Mouse (Mus musculus) forebrain, embryonic 14.5 days (tissue): ENCODE data around the gene Cep57l1. TPM values are rescaled to one million over a fixed set of nuclear protein-coding genes. Genes with fewer than 3 reads are reported as not detected.

Source experiments
- ATAC-seq: fragments of 200-750 bp; cut with Nextera tagmentation; 2 replicates; pipeline ENCODE4 v1.8.0; 2017; ENCODE audit warnings: mild to moderate bottlenecking, moderate library complexity
- DNase-seq: peaks from one replicate; pipeline ENCODE4 v3.0.0-alpha.2; 2015; ENCODE audit warnings: low spot score
- H3K27ac ChIP-seq: fragments of 300-500 bp; sonication (generic); 2 replicates; pipeline ENCODE4 v1.5.1; 2014; ENCODE audit warnings: low read depth, mild to moderate bottlenecking, control low read depth, low read length, moderate library complexity
- H3K27me3 ChIP-seq: fragments of 300-500 bp; sonication (generic); replicated peaks from 2 replicates; pipeline ENCODE4 v1.6.1; 2014; ENCODE audit warnings: low read length, control low read depth, mixed read lengths; ENCODE audit not compliant: control insufficient read depth, insufficient read depth
- H3K36me3 ChIP-seq: fragments of 300-500 bp; sonication (generic); 2 replicates; pipeline ENCODE4 v1.6.1; 2014; ENCODE audit warnings: low read length, control low read depth; ENCODE audit not compliant: control insufficient read depth, insufficient read depth
- H3K4me1 ChIP-seq: fragments of 300-500 bp; sonication (generic); 2 replicates; pipeline ENCODE4 v1.6.1; 2014; ENCODE audit warnings: antibody characterized with exemption, low read length, control low read depth; ENCODE audit not compliant: control insufficient read depth, insufficient read depth
- H3K4me2 ChIP-seq: fragments of 300-500 bp; sonication (generic); 2 replicates; pipeline ENCODE4 v1.6.1; 2014; ENCODE audit warnings: mild to moderate bottlenecking, control low read depth, low read length
- H3K4me3 ChIP-seq: fragments of 300-500 bp; sonication (generic); 2 replicates; pipeline ENCODE4 v1.5.1; 2014; ENCODE audit warnings: low read depth, low read length, control low read depth
- H3K9ac ChIP-seq: fragments of 300-500 bp; sonication (generic); 2 replicates; pipeline ENCODE4 v1.6.1; 2014; ENCODE audit warnings: mild to moderate bottlenecking, low read length, control low read depth, moderate library complexity
- H3K9me3 ChIP-seq: fragments of 300-500 bp; sonication (generic); replicated peaks from 2 replicates; pipeline ENCODE4 v1.6.1; 2016; ENCODE audit warnings: low read length, control low read depth, mixed read lengths; ENCODE audit not compliant: control insufficient read depth
- WGBS: fragments of 180-500 bp; shearing (Covaris S2); extraction: QIAGEN DNeasy Blood & Tissue Kit; methylation state at CpG from one replicate; pipeline ENCODE4 v1.1.7; 2014; 5-methylcytosine and 5-hydroxymethylcytosine counted together
- polyA plus RNA-seq: library from polyadenylated mRNA; unstranded; fragments of >200 nt; fragmentation: Nextera tagmentation; extraction: Ambion mirVana; gene quantifications from 2 replicates; pipeline ENCODE4 v1.2.1, GENCODE M21; 2014

The Cep57l1 gene
- polyA plus RNA-seq, 1 experiment from 2014 or later: 14.8 TPM

DNA sequence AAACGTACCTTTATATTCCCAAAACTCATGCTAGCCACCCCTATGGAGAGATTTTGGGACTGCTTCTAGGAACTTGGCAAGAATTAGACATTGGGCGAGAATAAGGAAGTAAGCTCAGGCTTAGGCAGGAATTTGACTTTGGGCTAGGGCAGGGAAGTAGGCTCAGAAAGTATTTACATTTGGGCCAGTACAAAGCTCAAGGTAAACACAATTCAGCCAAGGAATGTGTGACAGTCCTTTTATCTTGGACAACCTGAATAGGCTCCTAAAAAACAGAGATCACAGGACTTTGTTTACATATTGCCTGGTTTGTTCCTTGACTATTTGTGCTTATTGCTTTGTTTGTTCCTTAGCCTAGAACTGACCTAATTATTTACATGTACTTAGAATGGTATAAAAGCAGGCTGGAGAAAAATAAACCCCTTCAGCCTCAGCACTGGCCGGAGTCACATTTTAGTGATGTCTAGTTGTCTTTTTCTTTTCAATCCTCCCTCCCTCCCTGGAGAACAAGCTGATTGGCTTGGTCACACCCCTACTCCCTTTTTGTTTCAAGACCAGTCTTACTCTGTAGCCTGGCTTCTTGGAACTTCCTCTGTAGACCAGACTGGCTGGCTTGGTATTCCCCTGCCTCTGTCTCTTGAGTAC is 45.8 kb downstream of the Cep57l1 start:
- Histone ChIP-seq H3K36me3 (no peaks in the 10 kb centered on the region), H3K4me3 (no peak overlapping the region), H3K9me3 (no peaks in the 10 kb centered on the region), H3K4me2 (no peak overlapping the region), H3K9ac (no peak overlapping the region), H3K27ac (no peak overlapping the region), H3K4me1 (no peaks in the 10 kb centered on the region), H3K27me3 (no peaks in the 10 kb centered on the region)
- DNase-seq (no peak), ATAC-seq (no peak)
- WGBS: 78% methylated on average over 3 of the region's 3 CpGs

DNA sequence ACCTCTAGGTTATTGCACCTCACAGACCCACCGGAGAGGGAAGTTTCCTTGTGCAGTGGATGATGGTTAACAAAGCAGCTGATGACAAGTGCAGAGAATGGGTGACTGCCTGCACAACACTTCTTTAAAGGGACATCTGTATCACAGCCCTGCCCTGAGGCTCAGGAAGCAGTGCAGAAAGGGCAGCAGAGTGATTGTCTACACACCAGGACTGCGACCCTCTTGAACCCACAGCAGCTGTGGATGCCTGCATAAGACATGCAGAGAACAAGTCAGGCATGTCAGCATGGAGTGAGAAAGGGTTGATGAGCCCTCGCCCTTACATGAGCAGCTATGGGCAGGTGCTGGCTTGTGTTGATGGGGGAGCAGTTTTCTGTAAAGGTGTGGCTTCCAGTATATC is 48.8 kb downstream of the Cep57l1 start:
- no peak overlapping the region for H3K9ac ChIP-seq
- 85% methylated on average over 3 of the region's 3 CpGs for WGBS
- no peaks in the 10 kb centered on the region for H3K9me3 ChIP-seq
- H3K36me3 ChIP-seq: no peaks in the 10 kb centered on the region
- no peak overlapping the region for H3K27ac ChIP-seq
- no peaks in the 10 kb centered on the region for H3K4me1 ChIP-seq
- H3K4me3 ChIP-seq: no peak overlapping the region
- ATAC-seq: no peak
- no peaks in the 10 kb centered on the region for H3K27me3 ChIP-seq
- H3K4me2 ChIP-seq: no peak overlapping the region
- DNase-seq: no peak

DNA sequence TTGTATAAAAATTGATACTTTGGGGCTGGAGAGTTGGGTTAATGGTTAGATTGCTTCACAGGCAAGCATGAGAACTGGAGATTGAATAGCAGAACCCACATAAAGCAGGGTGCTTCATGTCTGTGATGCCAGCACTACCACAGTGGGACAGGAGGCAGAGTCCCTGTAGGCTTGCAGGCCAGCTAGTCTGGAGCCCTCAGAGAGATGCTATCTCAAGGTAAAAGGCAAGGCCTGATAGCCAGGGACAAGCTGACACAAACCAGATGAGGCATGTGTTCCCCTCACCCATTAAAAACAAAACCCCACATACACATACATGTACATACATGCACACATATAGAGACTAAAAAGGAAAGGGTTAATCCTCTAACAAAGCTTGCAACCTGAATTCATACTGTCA is 51.6 kb downstream of the Cep57l1 start:
- ATAC-seq (no peak), DNase-seq (no peak)
- Histone ChIP-seq H3K4me1 (no peaks in the 10 kb centered on the region), H3K4me2 (no peak overlapping the region), H3K9ac (no peak overlapping the region), H3K4me3 (no peak overlapping the region), H3K27ac (no peak overlapping the region), H3K36me3 (no peaks in the 10 kb centered on the region), H3K27me3 (no peaks in the 10 kb centered on the region), H3K9me3 (no peaks in the 10 kb centered on the region)

DNA sequence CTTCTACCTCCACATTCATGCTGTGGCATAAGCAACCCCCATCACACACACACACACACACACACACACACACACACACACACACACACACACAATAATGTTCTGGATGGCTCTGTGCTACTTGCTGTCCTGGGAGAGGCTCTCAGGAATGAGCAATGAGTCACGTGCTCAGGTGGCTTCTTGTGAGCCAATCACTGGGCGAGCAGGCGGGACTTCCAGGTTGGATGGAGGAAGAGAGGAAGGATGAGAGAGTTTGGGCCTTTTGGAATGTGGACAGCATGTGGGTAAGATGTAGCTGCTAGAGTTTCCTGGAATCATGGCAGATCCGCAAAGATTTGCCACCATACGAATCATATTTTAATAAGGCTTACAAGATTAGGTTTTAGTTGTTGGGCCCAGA is 52.4 kb downstream of the Cep57l1 start:
- H3K4me1 ChIP-seq: no peaks in the 10 kb centered on the region
- DNase-seq: no peak
- H3K9me3 ChIP-seq: no peaks in the 10 kb centered on the region
- H3K27ac ChIP-seq: no peak overlapping the region
- no peak overlapping the region for H3K4me2 ChIP-seq
- no peak overlapping the region for H3K9ac ChIP-seq
- H3K27me3 ChIP-seq: no peaks in the 10 kb centered on the region
- H3K36me3 ChIP-seq: no peaks in the 10 kb centered on the region
- WGBS: 98% methylated on average over 5 of the region's 5 CpGs
- no peak for ATAC-seq
- no peak overlapping the region for H3K4me3 ChIP-seq

DNA sequence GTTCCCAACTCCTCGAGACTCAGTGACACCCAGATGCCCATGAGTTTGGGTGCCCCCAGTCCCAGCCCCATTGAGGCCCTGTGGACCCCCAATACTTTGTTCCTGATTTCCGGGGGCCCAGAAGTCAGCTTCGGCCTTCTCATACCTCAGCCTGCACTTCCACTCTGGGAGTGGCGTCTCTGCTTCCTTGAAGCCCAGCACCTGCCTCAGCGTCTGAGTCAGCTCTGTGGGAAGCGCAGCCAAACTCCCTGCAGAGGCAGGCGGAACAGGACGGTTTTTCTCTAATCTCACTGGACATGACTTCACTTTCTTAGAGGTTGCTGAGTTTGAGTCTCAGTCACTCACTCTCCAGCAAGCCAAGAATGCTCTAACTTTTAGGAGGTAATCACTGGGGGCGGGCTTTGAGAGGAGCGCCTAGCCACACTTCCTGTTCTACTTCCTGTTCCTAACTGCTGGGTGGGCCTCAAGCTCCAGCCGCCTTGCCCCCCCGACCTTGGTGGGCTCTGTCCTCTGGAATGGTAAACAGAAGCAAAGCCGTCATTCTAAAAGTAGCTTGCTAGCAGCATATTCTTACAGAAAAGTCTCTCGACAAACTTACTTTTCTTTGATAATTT is 57.7 kb downstream of the Cep57l1 start:
- Histone ChIP-seq H3K27me3 (no peaks in the 10 kb centered on the region), H3K36me3 (no peaks in the 10 kb centered on the region), H3K27ac (no peak overlapping the region), H3K4me2 (no peak overlapping the region), H3K4me3 (no peak overlapping the region), H3K4me1 (no peaks in the 10 kb centered on the region), H3K9me3 (no peaks in the 10 kb centered on the region), H3K9ac (no peak overlapping the region)
- ATAC-seq: no peak
- WGBS: 89% methylated on average over 14 of the region's 14 CpGs
- DNase-seq: no peak

DNA sequence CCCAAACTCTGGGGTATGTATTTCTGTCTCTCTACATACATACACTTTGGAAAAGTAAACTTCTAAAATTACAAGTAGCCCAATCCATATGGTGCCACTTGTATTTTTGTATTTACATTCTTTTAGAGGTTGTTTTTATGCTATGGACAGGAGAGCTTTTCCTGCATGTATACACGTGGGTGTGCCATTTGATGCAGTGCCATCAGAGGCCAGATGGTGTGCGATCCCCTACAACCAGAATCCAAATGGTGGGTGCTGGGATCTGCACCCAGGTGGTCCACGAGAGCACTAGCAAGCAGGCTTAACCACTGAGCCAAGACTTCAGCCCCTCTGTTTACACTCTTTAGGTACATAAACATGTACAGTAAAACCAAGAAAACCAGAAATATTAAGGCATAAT is 60.4 kb downstream of the Cep57l1 start:
- no peak overlapping the region for H3K4me2 ChIP-seq
- no peak overlapping the region for H3K4me3 ChIP-seq
- WGBS: 79% methylated on average over 3 of the region's 3 CpGs
- no peak for DNase-seq
- 0 out of 2 replicates have a peak, but pooled peaks cover 3% of the 10 kb centered on the region for H3K36me3 ChIP-seq
- no peak overlapping the region for H3K27ac ChIP-seq
- H3K9ac ChIP-seq: no peak overlapping the region
- no peak for ATAC-seq
- no peaks in the 10 kb centered on the region for H3K4me1 ChIP-seq
- H3K27me3 ChIP-seq: no peaks in the 10 kb centered on the region
- no peaks in the 10 kb centered on the region for H3K9me3 ChIP-seq

DNA sequence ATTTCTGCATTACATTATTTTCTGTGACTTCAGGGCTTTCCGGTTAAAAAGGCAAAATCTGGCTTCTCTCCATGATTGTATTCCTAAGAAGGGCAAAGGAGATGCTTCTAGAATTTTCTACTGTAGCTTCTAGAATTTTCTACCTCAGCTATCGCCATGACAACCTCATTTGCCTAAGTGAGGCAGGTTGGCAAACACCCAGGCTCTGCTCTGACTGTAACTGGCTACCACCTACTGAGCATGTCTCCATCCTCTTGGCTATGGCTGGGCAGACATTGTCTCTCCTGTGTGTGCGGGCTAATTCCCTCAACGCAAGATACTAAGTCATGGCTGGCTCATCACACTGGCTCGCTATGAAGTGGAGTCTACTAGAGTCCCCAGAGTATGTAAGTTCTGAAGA is 63.1 kb downstream of the Cep57l1 start:
- H3K9me3 ChIP-seq: no peaks in the 10 kb centered on the region
- H3K36me3 ChIP-seq: 0 out of 2 replicates have a peak, but pooled peaks cover 8% of the 10 kb centered on the region
- WGBS: 67% methylated on average over 5 of the region's 5 CpGs
- no peak overlapping the region for H3K4me2 ChIP-seq
- no peak overlapping the region for H3K27ac ChIP-seq
- no peak overlapping the region for H3K4me3 ChIP-seq
- H3K27me3 ChIP-seq: no peaks in the 10 kb centered on the region
- DNase-seq: peak; percentile 67
- no peaks in the 10 kb centered on the region for H3K4me1 ChIP-seq
- no peak for ATAC-seq
- no peak overlapping the region for H3K9ac ChIP-seq

DNA sequence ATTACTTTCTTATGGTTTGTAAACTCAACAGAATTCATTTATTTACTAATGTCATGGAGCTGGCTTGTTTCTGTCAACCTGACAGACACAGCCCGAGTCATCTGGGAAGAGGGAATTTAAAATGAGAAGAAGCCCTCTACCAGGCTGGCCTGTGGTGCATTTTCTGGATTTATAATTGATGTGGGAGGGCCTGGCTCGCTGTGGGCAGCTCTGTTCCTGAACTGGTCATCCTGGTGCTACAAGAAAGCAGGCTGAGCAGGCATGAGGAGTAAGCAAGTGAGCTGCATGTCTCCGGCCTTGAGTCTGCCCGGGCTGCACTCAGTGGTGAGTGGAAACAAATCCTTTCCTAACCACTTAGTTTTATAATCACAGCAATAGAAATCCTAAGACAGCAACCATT is 65.7 kb downstream of the Cep57l1 start:
- Histone ChIP-seq H3K27me3 (no peaks in the 10 kb centered on the region), H3K9me3 (no peaks in the 10 kb centered on the region), H3K9ac (no peak overlapping the region), H3K27ac (no peak overlapping the region), H3K36me3 (0 out of 2 replicates have a peak, but pooled peaks cover 8% of the 10 kb centered on the region), H3K4me1 (no peaks in the 10 kb centered on the region), H3K4me3 (no peak overlapping the region), H3K4me2 (no peak overlapping the region)
- ATAC-seq (no peak), DNase-seq (no peak)
- 86% methylated on average over 4 of the region's 4 CpGs for WGBS

DNA sequence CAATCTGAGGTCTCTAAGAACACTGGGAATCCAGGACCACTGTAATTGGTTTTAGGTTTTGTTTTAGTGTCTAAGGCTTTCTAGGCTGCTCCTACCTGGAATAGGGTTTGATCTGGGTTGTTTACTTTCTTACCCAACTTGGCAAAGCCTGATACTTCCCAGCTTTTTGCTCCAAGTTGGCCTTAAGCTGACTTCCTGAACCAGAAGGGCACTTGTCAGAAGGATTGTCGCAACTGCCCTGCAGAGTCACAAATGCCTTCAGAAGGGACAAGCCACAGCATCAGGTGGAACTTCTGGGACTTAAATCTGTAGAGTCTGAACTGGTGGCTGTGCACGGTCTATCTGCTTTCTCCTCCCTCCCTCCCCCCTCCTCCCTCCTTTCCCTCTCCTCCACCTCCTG is 69.5 kb downstream of the Cep57l1 start:
- Histone ChIP-seq H3K27ac (no peak overlapping the region), H3K27me3 (no peaks in the 10 kb centered on the region), H3K9ac (no peak overlapping the region), H3K4me3 (no peak overlapping the region), H3K4me1 (no peaks in the 10 kb centered on the region), H3K4me2 (no peak overlapping the region), H3K9me3 (no peaks in the 10 kb centered on the region), H3K36me3 (0 out of 2 replicates have a peak, but pooled peaks cover 8% of the 10 kb centered on the region)
- ATAC-seq: no peak
- no peak for DNase-seq
- 82% methylated on average over 2 of the region's 2 CpGs for WGBS
